Mouse (Mus musculus): Measurements from ENCODE around the gene Pcnx3.

Pcnx3 gene

DNA sequence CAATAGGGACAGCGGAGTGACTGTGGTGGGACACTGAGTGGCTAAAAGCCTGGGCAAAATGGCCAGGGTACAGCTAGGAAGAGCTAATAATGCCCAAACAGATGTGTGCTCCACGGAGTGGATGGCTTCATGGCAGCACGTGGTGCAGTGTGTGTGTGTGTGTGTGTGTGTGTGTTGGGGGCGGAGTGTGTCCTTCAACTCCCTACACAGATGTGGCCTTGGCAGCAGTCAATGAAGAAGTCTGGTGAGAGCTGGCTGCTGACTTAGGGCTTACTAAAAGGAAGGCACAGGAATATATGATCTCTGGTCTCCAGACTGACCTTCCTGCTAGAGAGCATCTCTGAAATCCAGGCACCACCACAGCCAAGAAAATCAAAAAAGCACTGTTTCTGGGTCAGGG, 20.3 kb downstream of the Pcnx3 start:
- DNase-seq: no peak

- DNase-seq: no peak
These were observed 22.3 kb downstream of the Pcnx3 start for GRCm38 (mm10) chr19:5666386-5666785.

DNA sequence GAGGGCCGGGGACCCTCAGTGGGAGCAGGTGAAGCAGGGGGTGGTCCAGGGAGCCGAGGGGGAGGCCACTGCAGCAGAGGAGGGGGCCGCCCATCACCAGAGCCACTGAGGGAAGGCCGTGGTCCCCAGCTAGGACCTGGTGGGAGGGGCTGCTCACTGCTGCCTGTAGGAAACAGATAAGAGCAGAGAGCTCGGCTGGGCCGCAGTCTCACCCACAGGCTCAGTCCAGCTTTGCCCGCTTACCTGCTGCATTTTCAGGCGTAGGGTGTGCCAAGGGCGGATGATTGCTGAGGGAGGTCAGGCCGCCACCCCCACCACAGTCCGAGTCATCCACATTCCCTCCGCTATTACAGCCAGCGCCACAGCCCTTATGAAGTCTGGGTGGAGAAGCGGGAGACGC, 23.2 kb downstream of the Pcnx3 start:
- DNase-seq: no peak

DNA sequence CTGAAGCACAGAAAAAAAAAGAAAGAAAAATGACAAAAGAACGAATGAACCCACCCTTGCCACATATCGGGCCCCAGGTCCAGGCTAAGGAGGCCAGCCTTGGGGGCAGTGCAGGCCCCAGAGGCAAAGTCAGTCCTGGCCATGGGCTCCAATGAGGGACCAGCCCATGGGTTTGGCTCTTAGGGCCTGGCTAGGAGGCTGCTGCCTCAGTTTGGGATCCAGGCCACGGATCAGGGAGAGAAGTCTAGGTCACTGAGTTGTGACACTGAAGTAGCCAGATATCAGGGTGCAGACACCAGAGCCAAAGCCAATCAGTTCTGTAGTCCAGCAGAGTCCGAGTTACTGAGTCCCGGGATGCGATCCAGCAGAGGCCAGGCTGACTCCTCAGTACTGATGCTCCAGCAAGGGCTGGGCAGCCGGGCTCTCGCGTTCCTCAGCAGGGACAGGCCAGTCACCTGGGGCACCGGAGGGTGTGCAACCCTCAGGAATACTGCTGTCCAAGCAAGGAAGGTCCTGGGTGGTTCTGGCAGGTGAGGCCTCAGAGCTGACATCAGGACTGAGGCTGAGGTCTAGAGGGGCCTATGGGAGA, 23.9 kb downstream of the Pcnx3 start:
- no peak for DNase-seq

DNA sequence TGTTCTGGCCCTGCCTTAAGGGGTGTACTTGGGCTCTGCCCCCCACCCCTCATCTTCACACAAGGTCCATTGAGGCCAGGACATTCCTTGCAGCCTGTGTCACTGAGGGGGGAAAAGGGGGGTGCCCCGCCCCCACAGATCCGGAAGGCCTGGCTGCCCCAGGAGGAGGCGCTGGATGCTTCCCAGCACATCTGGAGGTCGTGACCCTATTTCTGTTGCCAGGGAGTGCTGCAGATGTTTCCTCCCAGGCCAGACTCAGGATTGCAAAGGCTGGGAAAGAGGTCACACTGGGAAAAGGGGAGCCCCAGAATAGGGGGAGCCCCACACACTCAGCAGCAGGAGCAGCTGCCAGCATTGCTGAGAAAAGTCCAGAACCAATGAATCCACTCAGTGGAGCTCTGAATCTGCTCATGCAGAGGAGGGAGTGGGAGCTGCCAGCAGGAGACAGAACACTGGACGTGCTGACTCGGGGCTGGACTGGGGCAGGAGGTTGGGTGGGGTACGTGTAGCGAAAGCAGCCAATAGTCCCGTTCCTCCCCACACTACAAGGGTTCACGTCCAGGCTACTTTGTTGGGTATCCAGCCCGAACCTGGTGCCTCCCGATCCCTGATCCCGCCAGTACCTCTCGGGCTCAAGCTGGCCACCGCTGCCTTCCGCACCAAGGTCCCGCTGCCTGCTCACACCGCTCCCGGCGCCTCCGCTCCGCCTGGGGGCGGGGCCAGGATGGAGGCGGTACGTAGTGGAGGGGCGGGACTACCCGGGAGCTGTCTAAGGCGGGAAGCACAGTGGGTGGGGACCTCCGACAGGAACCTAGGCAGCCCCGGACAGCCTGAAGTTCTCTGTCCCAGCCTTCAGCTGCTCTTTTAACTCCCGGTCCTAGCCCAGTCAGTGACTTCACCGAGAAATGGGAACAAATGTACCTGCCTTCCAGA, 25.5 kb downstream of the Pcnx3 start, which contains the start of gene Sipa1:
Gene Sipa1, minus strand, starts transcription at position 727 of the 933 bp plus-strand sequence.
- peak; percentile 92 to 94 for DNase-seq

DNA sequence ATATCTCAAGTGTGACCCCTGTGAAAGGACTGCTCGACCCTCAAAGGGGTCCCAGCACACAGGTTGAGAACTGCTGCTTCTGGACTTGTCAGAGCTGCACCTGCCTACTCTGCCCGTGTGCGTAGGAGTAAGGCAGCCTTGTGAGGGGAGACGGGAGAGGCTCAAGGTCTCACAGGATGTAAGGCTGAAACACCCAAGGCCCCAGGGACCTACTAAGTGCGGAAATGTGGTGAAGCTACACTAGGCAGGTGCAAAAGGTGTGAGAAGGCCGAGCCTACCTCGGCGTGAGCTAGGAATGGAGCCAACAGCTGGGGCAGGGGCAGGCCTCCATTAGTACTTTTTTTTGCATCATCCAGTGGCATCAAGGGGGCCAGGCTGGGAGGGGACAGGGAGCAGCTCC, 26.4 kb downstream of the Pcnx3 start:
- no peak for DNase-seq

- DNase-seq: peak; percentile 43 to 45
These were observed 27.6 kb downstream of the Pcnx3 start for GRCm38 (mm10) chr19:5660942-5661751.

GRCm38 (mm10) chr19:5654720-5655298, 33.9 kb downstream of the Pcnx3 start:
- DNase-seq: no peak

- DNase-seq: no peak
These were observed 34.6 kb downstream of the Pcnx3 start for GRCm38 (mm10) chr19:5653969-5654719.

DNA sequence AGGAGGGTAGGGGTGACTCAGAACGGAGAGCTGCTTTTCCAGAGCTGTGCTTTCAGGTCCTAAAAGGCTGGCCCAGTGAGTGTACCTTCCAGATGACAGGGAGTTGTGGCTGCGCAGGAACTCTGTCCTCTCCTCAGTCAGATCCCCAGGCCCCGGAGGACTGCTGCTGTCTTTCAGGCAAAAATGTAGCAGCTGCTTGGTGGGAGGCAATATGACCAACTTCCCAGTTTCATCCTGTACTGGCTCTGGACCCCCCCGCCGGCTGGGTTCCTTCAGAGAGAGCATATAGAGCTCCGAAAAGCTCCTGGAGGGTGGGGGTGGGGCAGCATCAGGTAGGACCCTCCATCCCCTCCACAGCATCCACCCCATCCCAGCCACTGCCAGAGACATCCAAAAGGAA, 36.1 kb downstream of the Pcnx3 start:
- no peak for DNase-seq

- no peak for DNase-seq
These were observed 37.0 kb downstream of the Pcnx3 start for GRCm38 (mm10) chr19:5651502-5652274.

DNA sequence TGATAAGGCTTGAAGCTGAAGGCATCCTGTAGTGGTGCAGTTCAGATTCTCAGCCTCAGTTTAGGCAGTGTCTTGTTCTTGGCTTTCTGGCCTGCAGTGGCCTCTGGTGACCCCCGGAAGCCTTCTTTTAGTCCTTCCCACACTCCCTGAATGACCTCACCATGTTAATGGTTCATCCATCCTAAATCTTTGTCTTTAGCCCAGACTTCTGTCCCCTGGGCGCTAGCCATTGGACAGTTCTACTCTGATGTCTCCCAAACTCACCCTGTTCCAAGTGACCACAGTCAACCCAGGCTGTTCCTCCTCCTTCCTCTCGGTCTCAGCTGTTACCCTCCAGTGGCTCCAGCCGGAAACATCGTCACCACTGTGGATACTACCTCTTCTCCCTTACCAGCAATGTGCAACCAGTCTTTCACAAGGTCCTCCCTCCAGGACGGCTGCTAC, 39.4 kb downstream of the Pcnx3 start:
- DNase-seq: peak; percentile 36 to 50

- peak; percentile 73 to 76 for DNase-seq
These were observed 40.1 kb downstream of the Pcnx3 start for GRCm38 (mm10) chr19:5648401-5649297.

DNA sequence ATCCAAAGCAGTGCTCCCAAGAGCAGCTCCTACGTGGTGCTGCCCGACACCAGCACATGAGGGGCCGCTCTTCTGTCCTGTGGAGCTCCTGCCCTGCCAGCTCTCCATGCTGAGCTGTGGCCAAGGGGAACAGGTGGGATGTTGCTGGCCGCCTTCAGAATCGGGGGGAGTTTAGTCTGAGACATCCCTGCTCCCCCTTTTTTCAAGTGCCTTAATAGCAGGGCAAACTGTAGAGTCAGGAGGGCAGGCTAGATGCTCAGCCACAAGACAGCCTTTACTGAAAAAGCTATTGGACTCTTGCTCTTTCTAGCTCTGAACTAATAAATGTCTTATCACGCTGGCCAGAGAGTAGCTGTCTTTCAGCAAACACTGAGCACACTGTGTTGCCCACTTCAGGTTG, 40.9 kb downstream of the Pcnx3 start:
- no peak for DNase-seq

GRCm38 (mm10) chr19:5646731-5647330, 41.9 kb downstream of the Pcnx3 start:
- DNase-seq: no peak

GRCm38 (mm10) chr19:5645280-5645679, 43.4 kb downstream of the Pcnx3 start:
- no peak for DNase-seq

DNA sequence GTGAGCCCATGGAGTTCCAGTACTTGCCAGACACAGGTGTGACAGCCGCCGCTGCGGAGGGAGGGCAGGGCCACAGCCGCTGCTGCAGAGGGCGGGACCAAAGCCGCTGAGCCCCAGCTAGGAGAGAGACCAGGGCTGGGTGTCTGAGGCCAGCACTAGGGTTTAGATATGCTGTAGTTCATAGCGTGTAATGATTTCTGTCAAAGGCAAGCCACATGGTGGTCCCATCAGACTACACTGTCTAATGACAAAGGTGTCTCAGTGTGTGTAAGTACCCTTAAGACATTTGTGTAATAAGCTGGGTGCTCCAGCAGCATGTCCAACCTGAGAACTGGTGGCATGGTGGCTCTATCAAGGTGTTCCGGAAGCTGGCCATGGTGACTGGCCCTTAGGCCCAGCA, 47.1 kb downstream of the Pcnx3 start:
- DNase-seq: no peak

DNA sequence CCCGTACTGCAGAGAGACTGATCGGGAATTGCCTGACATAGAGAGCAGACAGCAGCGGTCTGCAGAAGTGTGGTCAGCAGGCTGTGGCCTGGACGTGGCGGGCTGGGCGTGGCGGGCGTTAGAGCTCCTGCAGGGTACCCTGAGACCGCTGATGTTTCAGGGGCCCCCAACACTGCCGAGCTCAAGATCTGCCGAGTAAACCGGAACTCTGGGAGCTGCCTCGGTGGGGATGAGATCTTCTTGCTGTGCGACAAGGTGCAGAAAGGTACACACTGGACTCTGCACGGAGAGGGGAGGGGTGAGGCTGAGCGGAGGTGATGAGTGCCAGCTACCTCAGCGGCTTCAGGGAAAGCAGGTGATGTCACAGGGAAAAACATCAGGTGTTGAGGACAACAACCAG, 47.7 kb downstream of the Pcnx3 start:
- DNase-seq: no peak

- no peak for DNase-seq
These were observed 48.4 kb downstream of the Pcnx3 start for GRCm38 (mm10) chr19:5640339-5640738.
